Mouse (Mus musculus) CH12.LX (cell line): ENCODE data around the gene BC107364. TPM values are rescaled to one million over a fixed set of nuclear protein-coding genes. Genes with fewer than 3 reads are reported as not detected.
A peak's percentile ranks its signal among the peaks of the same experiment; 100 is the strongest.
"Not testable (repeated sequence)": the region's sequence is repeated elsewhere in the genome, so short reads cannot be mapped to it uniquely, and the experiment has no call there.

ENCODE experiments used
- DNase-seq: peaks from one replicate; pipeline ENCODE4 v3.0.0-alpha.2; 2013; ENCODE audit errors: extremely low read depth
- H3K27ac ChIP-seq: 2 replicates; pipeline ENCODE4 v1.5.1; 2012; ENCODE audit warnings: low read depth, mild to moderate bottlenecking, control low read depth, moderate library complexity; ENCODE audit not compliant: insufficient read depth
- H3K27me3 ChIP-seq: replicated peaks from 2 replicates; pipeline ENCODE3; 2012; ENCODE audit warnings: inconsistent platforms
- H3K36me3 ChIP-seq, 2 experiments: replicated peaks in 1 of 2; 2 replicates each; pipeline versions ENCODE3 to v1.6.1; 2012; ENCODE audit warnings: inconsistent platforms in 1 of 2, low read length in 1 of 2, mild to moderate bottlenecking in 1 of 2, mixed read lengths in 1 of 2, moderate library complexity in 1 of 2; ENCODE audit not compliant: control insufficient read depth in 1 of 2, insufficient read depth in 1 of 2
- H3K4me1 ChIP-seq, 2 experiments: 2 replicates each; pipeline ENCODE4 v1.6.1; 2012; ENCODE audit warnings: inconsistent platforms in 1 of 2, moderate library complexity in 1 of 2; ENCODE audit not compliant: insufficient read depth in 2 of 2, control insufficient read depth in 1 of 2
- H3K4me2 ChIP-seq: 2 replicates; pipeline ENCODE4 v1.6.1; 2012; ENCODE audit warnings: low read depth, mild to moderate bottlenecking, control low read depth; ENCODE audit not compliant: poor library complexity, insufficient read depth, severe bottlenecking
- H3K4me3 ChIP-seq, 3 experiments: fragments of 150-350 bp in 1 of 3; sonication (generic) in 1 of 3; replicated peaks in 1 of 3; 2 replicates each; pipeline versions ENCODE3 to v1.5.1; 2011 to 2012; ENCODE audit warnings: low read depth in 2 of 3, low read length in 2 of 3, mild to moderate bottlenecking in 2 of 3, moderate library complexity in 2 of 3, control low read depth in 1 of 3, improper control_type of control experiment in 1 of 3, inconsistent platforms in 1 of 3, mixed read lengths in 1 of 3; ENCODE audit not compliant: poor library complexity in 1 of 3
- H3K79me2 ChIP-seq: replicated peaks from 2 replicates; pipeline ENCODE4 v1.6.1; 2012; ENCODE audit warnings: mild to moderate bottlenecking, moderate library complexity; ENCODE audit not compliant: control insufficient read depth, poor library complexity, insufficient read depth, severe bottlenecking; ENCODE audit errors: extremely low read depth
- H3K9ac ChIP-seq: 2 replicates; pipeline ENCODE4 v1.6.1; 2012; ENCODE audit warnings: low read depth, mild to moderate bottlenecking, control low read depth, moderate library complexity; ENCODE audit not compliant: insufficient read depth
- H3K9me3 ChIP-seq: replicated peaks from 2 replicates; pipeline ENCODE3; 2012; ENCODE audit warnings: low read length, inconsistent platforms, mixed read lengths
- BHLHE40 ChIP-seq: IDR thresholded peaks from 2 replicates; pipeline ENCODE4 v1.6.1; 2011; ENCODE audit warnings: mild to moderate bottlenecking, low read depth, low read length, improper control_type of control experiment
- E2F4 ChIP-seq: IDR thresholded peaks from 2 replicates; pipeline ENCODE4 v1.6.1; 2011; ENCODE audit warnings: low read depth, low read length, improper control_type of control experiment; ENCODE audit not compliant: insufficient replicate concordance
- ELF1 ChIP-seq: IDR thresholded peaks from 2 replicates; pipeline ENCODE4 v1.6.1; 2014; ENCODE audit warnings: low read depth, mild to moderate bottlenecking, inconsistent platforms, low read length, improper control_type of control experiment
- KAT2A ChIP-seq: IDR thresholded peaks from 2 replicates; pipeline ENCODE4 v1.6.1; 2012; ENCODE audit warnings: low read length, improper control_type of control experiment, inconsistent platforms; ENCODE audit not compliant: insufficient replicate concordance
- MAFK ChIP-seq: IDR thresholded peaks from 2 replicates; pipeline ENCODE4 v1.6.1; 2011; ENCODE audit warnings: low read length, improper control_type of control experiment; ENCODE audit not compliant: insufficient replicate concordance
- NRF1 ChIP-seq: IDR thresholded peaks from 2 replicates; pipeline ENCODE4 v1.6.1; 2014; ENCODE audit warnings: low read depth, mild to moderate bottlenecking, inconsistent platforms, low read length, improper control_type of control experiment, moderate library complexity
- PAX5 ChIP-seq: IDR thresholded peaks from 2 replicates; pipeline ENCODE4 v1.6.1; 2012; ENCODE audit warnings: low read length, inconsistent platforms, mixed read lengths
- SIN3A ChIP-seq: IDR thresholded peaks from 2 replicates; pipeline ENCODE4 v1.6.1; 2012; ENCODE audit warnings: low read length, improper control_type of control experiment, inconsistent platforms
- TBP ChIP-seq: conservative IDR thresholded peaks from 2 replicates; pipeline ENCODE4 v1.6.1; 2011; ENCODE audit warnings: low read depth, low read length, improper control_type of control experiment
- ZMIZ1 ChIP-seq: IDR thresholded peaks from 2 replicates; pipeline ENCODE4 v1.6.1; 2012; ENCODE audit warnings: low read depth, mild to moderate bottlenecking, inconsistent platforms, low read length, improper control_type of control experiment
- dilution Hi-C: fragments of 300-500 bp; cut with MboI; formaldehyde crosslinking; loops from 2 replicates; pipeline ENCODE4 v1.14.3; 2020; ENCODE audit warnings: low sequenced_read_pairs; ENCODE audit not compliant: extremely low pct_unique_long_range_greater_than_20kb, extremely low pct_ligation_motif_present
- in situ Hi-C: fragments of 300-500 bp; cut with MboI; formaldehyde crosslinking; loops from 3 replicates; pipeline ENCODE4 v1.14.3; 2019; ENCODE audit warnings: low sequenced_read_pairs, low pct_ligation_motif_present, low pct_unique_long_range_greater_than_20kb, mixed read lengths
- polyA plus RNA-seq: library from polyadenylated mRNA; unstranded; fragments of >175 nt; gene quantifications from 2 replicates; pipeline ENCODE4 v1.2.1, GENCODE M21; 2012; ENCODE audit warnings: low read depth; ENCODE audit not compliant: insufficient read length
- total RNA-seq, 2 experiments: library from RNA; depleted of rRNA; stranded (reverse); fragments of 300-350 nt in 1 of 2; fragments of >200 nt in 1 of 2; gene quantifications; 2 replicates each; pipeline ENCODE4 v1.2.3; 2012 to 2014

Gene BC107364
- total RNA-seq (2012; rRNA removed) = 0.13 TPM in 1 of 2 replicates, not detected in the other
- total RNA-seq (2014; rRNA removed) = not detected in 2 replicates
- not detected in 2 replicates for polyA plus RNA-seq

- H3K4me2 ChIP-seq = not testable (repeated sequence)
These were observed at the start of gene BC107364 for GRCm38 (mm10) chr3:96452262-96452661. BC107364 (minus strand) TSS chr3:96452306.

DNA sequence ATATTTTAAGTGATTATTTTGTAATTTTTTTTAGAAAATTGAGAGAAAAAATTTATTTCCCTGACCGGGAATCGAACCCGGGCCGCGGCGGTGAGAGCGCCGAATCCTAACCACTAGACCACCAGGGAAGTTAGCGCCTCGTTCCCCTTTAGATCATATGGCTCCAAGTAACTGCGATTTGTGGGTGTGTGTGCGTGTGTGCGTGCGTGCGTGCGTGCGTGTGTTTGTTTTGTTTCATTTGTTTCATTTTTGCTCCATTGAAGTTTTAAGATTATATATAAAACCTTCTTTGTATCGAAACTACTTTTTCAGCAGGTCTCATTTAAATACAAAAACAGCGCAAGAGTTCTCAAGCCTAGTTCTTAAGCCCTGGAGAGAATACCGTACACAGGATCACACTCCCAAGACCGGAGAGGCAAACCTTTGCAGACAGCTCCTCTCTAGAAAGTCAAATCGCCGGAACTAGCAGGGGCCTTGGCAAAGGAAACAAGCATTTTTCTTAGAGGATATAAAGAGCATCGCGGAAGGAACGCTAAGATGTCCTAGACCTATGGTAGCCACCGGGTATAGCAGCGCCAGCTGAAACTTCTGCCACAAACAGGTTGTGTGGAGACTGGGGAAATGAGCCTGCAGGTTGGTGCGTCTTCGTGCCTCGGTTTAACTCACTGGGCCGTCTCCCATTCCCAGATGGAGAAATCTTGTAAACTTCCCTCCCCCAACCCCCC is 49.4 kb upstream of the BC107364 start:
- peak overlapping the region; percentile 79 for H3K9ac ChIP-seq
- H3K79me2 ChIP-seq = no peaks in the 10 kb centered on the region
- H3K36me3 ChIP-seq = no peaks in the 10 kb centered on the region
- peak; percentile 98 for TF ChIP-seq TBP
- TF ChIP-seq NRF1 = peak; percentile 57
- no peak for TF ChIP-seq E2F4
- peak; percentile 93 for TF ChIP-seq MAFK
- peak; percentile 83 for TF ChIP-seq BHLHE40
- peak; percentile 90 for TF ChIP-seq ELF1
- no peak for TF ChIP-seq ZMIZ1
- peak; percentile 53; the same call in 1 of the 2 replicates for TF ChIP-seq KAT2A
- TF ChIP-seq, all 38 proteins: peak for 6
- Histone ChIP-seq H3K4me2 (peak overlapping the region; percentile 97), H3K9me3 (no peaks in the 10 kb centered on the region), H3K4me1 (peaks cover 0 to 18% of the 10 kb centered on the region in 2 experiments; a peak in 1 of 4 replicates), H3K27me3 (no peaks in the 10 kb centered on the region), H3K4me3 (peak overlapping the region; percentile 64 to 98 (median 68)), H3K27ac (peak overlapping the region; percentile 9; the same call in 1 of the 2 replicates)
- in situ Hi-C loops (loop anchor here (10.0 kb wide), 1 partner anchor 177 kb away; no protein-coding TSS in a partner anchor), dilution Hi-C loops (no loop called here)
- peak; percentile 90 for DNase-seq

More at GRCm38 (mm10) chr3:96452262-96452661, at the start of gene BC107364:
- H3K4me3 ChIP-seq, H3K4me1 ChIP-seq, in situ Hi-C loops, H3K36me3 ChIP-seq, DNase-seq, H3K79me2 ChIP-seq, H3K9ac ChIP-seq, H3K9me3 ChIP-seq, dilution Hi-C loops, H3K27me3 ChIP-seq, H3K27ac ChIP-seq: not testable (repeated sequence)

DNA sequence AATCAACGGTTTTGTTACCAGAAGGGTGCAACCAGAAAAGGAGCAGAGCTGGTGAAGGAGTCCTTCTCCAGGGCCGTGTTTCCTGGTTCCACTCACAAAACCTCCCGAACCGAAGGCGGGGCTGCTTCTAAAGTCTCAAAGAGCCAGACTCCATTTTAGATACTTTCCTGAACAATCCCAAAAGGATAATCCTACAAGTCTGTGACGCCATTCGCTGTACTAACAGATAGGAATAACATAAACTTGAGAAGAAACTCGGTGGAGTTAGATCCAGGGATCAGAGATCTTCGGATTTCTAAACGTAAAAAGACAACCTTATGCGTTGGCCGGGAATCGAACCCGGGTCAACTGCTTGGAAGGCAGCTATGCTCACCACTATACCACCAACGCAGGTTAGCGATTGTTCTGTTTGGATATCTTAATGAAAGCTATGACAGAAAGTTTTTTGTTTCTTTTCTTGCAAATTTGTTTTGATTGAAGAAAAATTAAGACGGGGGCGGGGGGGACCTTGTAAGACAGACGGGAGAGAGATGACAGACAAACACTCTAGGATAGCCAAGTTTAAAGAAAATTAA is 48.7 kb upstream of the BC107364 start:
- peaks cover 0 to 18% of the 10 kb centered on the region in 2 experiments; a peak in 1 of 4 replicates for H3K4me1 ChIP-seq
- peak; percentile 86 for DNase-seq
- dilution Hi-C loops = no loop called here

More for the DNA sequence above, 48.7 kb upstream of the BC107364 start:
- H3K79me2 ChIP-seq = no peaks in the 10 kb centered on the region
- peak overlapping the region; percentile 73 to 98 (median 80) for H3K4me3 ChIP-seq
- H3K9me3 ChIP-seq = no peaks in the 10 kb centered on the region
- in situ Hi-C loops = loop anchor here (10.0 kb wide), 1 partner anchor 176 kb away; no protein-coding TSS in a partner anchor
- H3K27me3 ChIP-seq = peaks cover 3% of the 10 kb centered on the region
- peak overlapping the region; percentile 77 for H3K27ac ChIP-seq
- no peaks in the 10 kb centered on the region for H3K36me3 ChIP-seq
- H3K4me2 ChIP-seq = peak overlapping the region; percentile 69
- TF ChIP-seq SIN3A = peak; percentile 58; the same call in 1 of the 2 replicates
- TF ChIP-seq TBP = peak; percentile 99
- peak; percentile 68 for TF ChIP-seq NRF1
- TF ChIP-seq PAX5 = no peak
- peak; percentile 97 for TF ChIP-seq MAFK
- TF ChIP-seq KAT2A = no peak
- TF ChIP-seq ELF1 = peak; percentile 97
- TF ChIP-seq, all 38 proteins: peak for 5
- H3K9ac ChIP-seq = peak overlapping the region; percentile 87
